Mouse (Mus musculus) gastrocnemius, adult 18-20 months (tissue): Measurements from ENCODE around the gene Cacna2d1. TPM values are rescaled to one million over a fixed set of nuclear protein-coding genes. Genes with fewer than 3 reads are reported as not detected.

Experiments
- DNase-seq: peaks from one replicate; pipeline ENCODE4 v3.0.0; 2021; ENCODE audit warnings: low spot score
- total RNA-seq, 2 experiments: library from RNA; stranded (reverse); gene quantifications; 2 replicates each; pipeline ENCODE4 v1.2.3; 2021

The Cacna2d1 gene
- total RNA-seq, 2 experiments from 2014 or later, result 235 to 243 TPM

- no peak for DNase-seq
These were observed 202.3 kb downstream of the Cacna2d1 start for GRCm38 (mm10) chr5:16136839-16137238.

GRCm38 (mm10) chr5:16146602-16147001 lies 212.1 kb downstream of the Cacna2d1 start:
- DNase-seq, result no peak

- no peak for DNase-seq
These were observed 221.1 kb downstream of the Cacna2d1 start for GRCm38 (mm10) chr5:16155375-16156284.

- DNase-seq, result no peak
These were observed 228.8 kb downstream of the Cacna2d1 start for GRCm38 (mm10) chr5:16163270-16163669.

GRCm38 (mm10) chr5:16166117-16166867 lies 231.8 kb downstream of the Cacna2d1 start:
- no peak for DNase-seq

GRCm38 (mm10) chr5:16166868-16167267 lies 232.4 kb downstream of the Cacna2d1 start:
- no peak for DNase-seq

- DNase-seq, result no peak
These were observed 246.6 kb downstream of the Cacna2d1 start for GRCm38 (mm10) chr5:16181041-16181440.

GRCm38 (mm10) chr5:16184064-16184463 lies 249.6 kb downstream of the Cacna2d1 start:
- DNase-seq, result no peak

GRCm38 (mm10) chr5:16187931-16188330 lies 253.4 kb downstream of the Cacna2d1 start:
- DNase-seq, result peak; percentile 15

- DNase-seq, result no peak
These were observed 255.4 kb downstream of the Cacna2d1 start for GRCm38 (mm10) chr5:16189878-16190277.

GRCm38 (mm10) chr5:16191165-16191564 lies 256.7 kb downstream of the Cacna2d1 start:
- DNase-seq, result no peak

GRCm38 (mm10) chr5:16199816-16200215 lies 265.3 kb downstream of the Cacna2d1 start:
- DNase-seq, result no peak

- no peak for DNase-seq
These were observed 287.5 kb downstream of the Cacna2d1 start for GRCm38 (mm10) chr5:16221960-16222359.

- no peak for DNase-seq
These were observed 290.9 kb downstream of the Cacna2d1 start for GRCm38 (mm10) chr5:16225359-16225758.

- peak; percentile 26 for DNase-seq
These were observed 294.9 kb downstream of the Cacna2d1 start for GRCm38 (mm10) chr5:16229384-16229783.

- no peak for DNase-seq
These were observed 297.0 kb downstream of the Cacna2d1 start for GRCm38 (mm10) chr5:16231477-16231876.

GRCm38 (mm10) chr5:16234891-16235290 lies 300.4 kb downstream of the Cacna2d1 start:
- DNase-seq, result no peak

- no peak for DNase-seq
These were observed 301.4 kb downstream of the Cacna2d1 start for GRCm38 (mm10) chr5:16235864-16236263.

- DNase-seq, result no peak
These were observed 302.1 kb downstream of the Cacna2d1 start for GRCm38 (mm10) chr5:16236608-16237007.

- DNase-seq, result peak; percentile 26
These were observed 303.5 kb downstream of the Cacna2d1 start for GRCm38 (mm10) chr5:16237972-16238371.

- no peak for DNase-seq
These were observed 305.8 kb downstream of the Cacna2d1 start for GRCm38 (mm10) chr5:16240255-16240654.

- no peak for DNase-seq
These were observed 309.1 kb downstream of the Cacna2d1 start for GRCm38 (mm10) chr5:16243599-16243998.
